Mouse (Mus musculus) embryonic facial prominence, embryonic 11.5 days (tissue): ENCODE measurements around the gene Olfr23. TPM values are rescaled to one million over a fixed set of nuclear protein-coding genes. Genes with fewer than 3 reads are reported as not detected.
"Not testable (repeated sequence)": the region's sequence is repeated elsewhere in the genome, so short reads cannot be mapped to it uniquely, and the experiment has no call there.

Experiments
- ATAC-seq: fragments of 200-750 bp; cut with Nextera tagmentation; replicated peaks from 2 replicates; pipeline ENCODE4 v1.8.0; 2017; ENCODE audit warnings: low read depth; ENCODE audit not compliant: insufficient number of reproducible peaks, low FRiP score, low TSS enrichment
- DNase-seq: peaks from one replicate; pipeline ENCODE4 v3.0.0-alpha.2; 2015; ENCODE audit warnings: low spot score
- H3K27ac ChIP-seq: fragments of 300-500 bp; sonication (generic); replicated peaks from 2 replicates; pipeline ENCODE4 v1.5.1; 2014; ENCODE audit warnings: mild to moderate bottlenecking, low read depth, low read length, control low read depth
- H3K27me3 ChIP-seq: fragments of 300-500 bp; sonication (generic); 2 replicates; pipeline ENCODE4 v1.6.1; 2014; ENCODE audit warnings: mild to moderate bottlenecking, low read length, moderate library complexity, mixed read lengths; ENCODE audit not compliant: control insufficient read depth, insufficient read depth
- H3K36me3 ChIP-seq: fragments of 300-500 bp; sonication (generic); replicated peaks from 2 replicates; pipeline ENCODE4 v1.6.1; 2014; ENCODE audit warnings: low read depth, mild to moderate bottlenecking, low read length, moderate library complexity, mixed read lengths; ENCODE audit not compliant: control insufficient read depth, insufficient read depth
- H3K4me1 ChIP-seq: fragments of 300-500 bp; sonication (generic); 2 replicates; pipeline ENCODE4 v1.6.1; 2014; ENCODE audit warnings: low read length, mixed read lengths; ENCODE audit not compliant: control insufficient read depth, insufficient read depth
- H3K4me2 ChIP-seq: fragments of 300-500 bp; sonication (generic); 2 replicates; pipeline ENCODE4 v1.6.1; 2014; ENCODE audit warnings: low read depth, mild to moderate bottlenecking, control low read depth, low read length, moderate library complexity
- H3K4me3 ChIP-seq: fragments of 300-500 bp; sonication (generic); 2 replicates; pipeline ENCODE4 v1.5.1; 2014; ENCODE audit warnings: low read depth, low read length, control low read depth
- H3K9ac ChIP-seq: fragments of 300-500 bp; sonication (generic); replicated peaks from 2 replicates; pipeline ENCODE4 v1.6.1; 2014; ENCODE audit warnings: mild to moderate bottlenecking, control low read depth, low read length
- H3K9me3 ChIP-seq: fragments of 300-500 bp; sonication (generic); replicated peaks from 2 replicates; pipeline ENCODE4 v1.6.1; 2016; ENCODE audit warnings: mild to moderate bottlenecking, low read length, inconsistent platforms, mixed read lengths; ENCODE audit not compliant: control insufficient read depth
- WGBS: fragments of 180-500 bp; shearing (Covaris S2); extraction: QIAGEN DNeasy Blood & Tissue Kit; methylation state at CpG from one replicate; pipeline ENCODE4 v1.1.7; 2014; 5-methylcytosine and 5-hydroxymethylcytosine counted together
- polyA plus RNA-seq: library from polyadenylated mRNA; unstranded; fragments of >200 nt; fragmentation: Nextera tagmentation; extraction: Ambion mirVana; gene quantifications from 2 replicates; pipeline ENCODE4 v1.2.1, GENCODE M21; 2014

Olfr23 gene
- polyA plus RNA-seq, result not detected in 2 replicates

GRCm38 (mm10) chr11:73936377-73936776, at the start of gene Olfr23:
TSS of gene Olfr23 (plus strand) at chr11:73936677.
- no peaks in the 10 kb centered on the region for H3K27me3 ChIP-seq
- no peak within 1 kb of the TSS for H3K9ac ChIP-seq
- H3K4me2 ChIP-seq, result no peak within 1 kb of the TSS
- H3K4me3 ChIP-seq, result no peak within 1 kb of the TSS
- H3K36me3 ChIP-seq, result no peaks in the 10 kb centered on the region
- no peak for ATAC-seq
- no peaks in the 10 kb centered on the region for H3K4me1 ChIP-seq
- no peak for DNase-seq
- H3K9me3 ChIP-seq, result no peaks in the 10 kb centered on the region
- H3K27ac ChIP-seq, result no peak within 1 kb of the TSS

DNA sequence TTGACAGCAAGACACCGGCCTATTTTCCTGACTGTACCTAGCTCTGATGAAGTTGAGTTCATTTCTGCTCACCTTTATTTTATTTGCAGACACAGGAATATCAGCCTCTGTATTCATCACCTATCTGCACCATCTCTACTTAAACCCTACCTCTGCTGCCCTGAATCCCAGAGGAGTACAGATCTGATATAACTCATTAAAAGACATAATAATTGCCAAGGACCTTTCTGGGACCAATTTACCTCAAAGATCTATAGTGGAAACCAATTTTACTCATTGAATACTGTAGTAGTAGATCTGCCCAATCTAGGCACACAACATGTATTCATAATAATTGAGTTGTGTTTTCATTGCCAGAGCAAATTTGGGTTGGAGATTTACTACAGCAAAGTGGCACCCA, 45.8 kb upstream of the Olfr23 start, which contains the start of gene Olfr394:
Gene Olfr394, minus strand, starts transcription at position 101 of the 400 bp plus-strand sequence.
- DNase-seq (no peak), ATAC-seq (no peak)
- Histone ChIP-seq H3K27me3 (no peaks in the 10 kb centered on the region), H3K4me3 (no peak within 1 kb of the TSS), H3K27ac (no peak within 1 kb of the TSS), H3K9me3 (no peaks in the 10 kb centered on the region), H3K4me1 (no peaks in the 10 kb centered on the region), H3K36me3 (no peaks in the 10 kb centered on the region), H3K9ac (no peak within 1 kb of the TSS), H3K4me2 (no peak within 1 kb of the TSS)
- 93% methylated on average over 1 of the region's 1 CpGs for WGBS

- H3K4me1 ChIP-seq, H3K27me3 ChIP-seq, H3K36me3 ChIP-seq, H3K9me3 ChIP-seq, H3K4me3 ChIP-seq, DNase-seq, H3K4me2 ChIP-seq, ATAC-seq, H3K27ac ChIP-seq, H3K9ac ChIP-seq: not testable (repeated sequence)
- WGBS, result 76% methylated on average over 4 of the region's 4 CpGs
These were observed 27.3 kb upstream of the Olfr23 start, which contains the start of gene Olfr395 for GRCm38 (mm10) chr11:73909199-73909598. TSS of gene Olfr395 (minus strand) at chr11:73909299.

- no peaks in the 10 kb centered on the region for H3K36me3 ChIP-seq
- H3K27ac ChIP-seq, result no peak within 1 kb of the TSS
- no peaks in the 10 kb centered on the region for H3K9me3 ChIP-seq
- 86% methylated on average over 1 of the region's 1 CpGs for WGBS
- no peak for DNase-seq
- H3K4me1 ChIP-seq, result no peaks in the 10 kb centered on the region
- no peak within 1 kb of the TSS for H3K4me2 ChIP-seq
- no peak within 1 kb of the TSS for H3K4me3 ChIP-seq
- no peak within 1 kb of the TSS for H3K9ac ChIP-seq
- no peak for ATAC-seq
- no peaks in the 10 kb centered on the region for H3K27me3 ChIP-seq
These were observed 24.0 kb downstream of the Olfr23 start, which contains the start of gene Olfr397 for GRCm38 (mm10) chr11:73960517-73960916. TSS of gene Olfr397 (plus strand) at chr11:73960817.

- Histone ChIP-seq H3K27me3 (no peaks in the 10 kb centered on the region), H3K36me3 (no peaks in the 10 kb centered on the region), H3K4me3 (no peak within 1 kb of the TSS), H3K9ac (no peak within 1 kb of the TSS), H3K4me2 (no peak within 1 kb of the TSS), H3K4me1 (no peaks in the 10 kb centered on the region), H3K27ac (no peak within 1 kb of the TSS), H3K9me3 (no peaks in the 10 kb centered on the region; the same call in 1 of the 2 replicates)
- ATAC-seq (no peak), DNase-seq (no peak)
These were observed 53.8 kb downstream of the Olfr23 start, which contains the start of gene Olfr398 for GRCm38 (mm10) chr11:73990307-73990706. TSS of gene Olfr398 (minus strand) at chr11:73990407.

Other genes starting within 250 kb of the Olfr23 start
- gene Zfp735, start 247.9 kb upstream of the Olfr23 start, polyA plus RNA-seq, result not detected in 2 replicates
- not detected in 2 replicates for gene Olfr389, start 156.0 kb upstream of the Olfr23 start, polyA plus RNA-seq
- not detected in 2 replicates for gene Olfr390, start 153.7 kb upstream of the Olfr23 start, polyA plus RNA-seq
- gene Olfr391-ps, start 133.6 kb upstream of the Olfr23 start, polyA plus RNA-seq, result not detected in 2 replicates
- not detected in 2 replicates for gene Olfr392, start 119.6 kb upstream of the Olfr23 start, polyA plus RNA-seq
- not detected in 2 replicates for gene Olfr393, start 85.2 kb upstream of the Olfr23 start, polyA plus RNA-seq
- gene Olfr394, start 45.9 kb upstream of the Olfr23 start, polyA plus RNA-seq, result not detected in 2 replicates
- gene Olfr395, start 27.4 kb upstream of the Olfr23 start, polyA plus RNA-seq, result not detected in 2 replicates
- not detected in 2 replicates for gene Olfr397, start 24.1 kb downstream of the Olfr23 start, polyA plus RNA-seq
- gene Olfr398, start 53.7 kb downstream of the Olfr23 start, polyA plus RNA-seq, result not detected in 2 replicates
- not detected in 2 replicates for gene Olfr139, start 119.9 kb downstream of the Olfr23 start, polyA plus RNA-seq
- gene Olfr399, start 119.9 kb downstream of the Olfr23 start, polyA plus RNA-seq, result not detected in 2 replicates
- not detected in 2 replicates for gene Zfp616, start 133.3 kb downstream of the Olfr23 start, polyA plus RNA-seq
- not detected in 2 replicates for gene Olfr401, start 177.0 kb downstream of the Olfr23 start, polyA plus RNA-seq
- gene Olfr402, start 216.9 kb downstream of the Olfr23 start, polyA plus RNA-seq, result not detected in 2 replicates
- gene Olfr403, start 249.6 kb downstream of the Olfr23 start, polyA plus RNA-seq, result not detected in 2 replicates